Mouse (Mus musculus) cerebellum, adult 9-11 months (tissue): ENCODE data around the gene Map3k1.

ENCODE experiments used
- DNase-seq: peaks from one replicate; pipeline ENCODE4 v3.0.0; 2022

Map3k1 gene

GRCm38 (mm10) chr13:111788882-111789281 lies 19.9 kb downstream of the Map3k1 start:
- DNase-seq = no peak

GRCm38 (mm10) chr13:111787857-111788619 lies 20.8 kb downstream of the Map3k1 start:
- peak; percentile 79 for DNase-seq

DNA sequence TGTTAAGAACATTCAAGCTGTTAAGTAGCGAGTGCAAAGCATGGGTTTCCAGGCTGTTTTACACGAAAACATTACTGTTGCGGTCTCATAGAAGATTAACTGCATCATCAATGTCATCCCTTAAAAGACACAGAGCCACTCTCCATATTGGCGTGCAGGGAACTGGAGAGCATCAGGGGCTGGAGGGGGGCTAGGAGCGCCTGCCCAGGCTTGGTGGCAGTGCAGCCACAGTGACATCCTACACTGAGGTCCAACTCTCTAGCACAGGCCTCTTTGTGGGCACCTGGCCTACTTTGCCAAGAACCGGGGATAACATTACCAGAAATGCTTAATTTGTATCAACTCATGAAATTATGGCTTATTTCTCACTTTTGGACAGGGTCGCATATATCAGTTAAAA lies 22.2 kb downstream of the Map3k1 start:
- DNase-seq = no peak

- DNase-seq = peak; percentile 43
These were observed 25.3 kb downstream of the Map3k1 start for GRCm38 (mm10) chr13:111783451-111783850.

- no peak for DNase-seq
These were observed 29.3 kb downstream of the Map3k1 start for GRCm38 (mm10) chr13:111779471-111779870.

- no peak for DNase-seq
These were observed 30.2 kb downstream of the Map3k1 start for GRCm38 (mm10) chr13:111778606-111779005.

DNA sequence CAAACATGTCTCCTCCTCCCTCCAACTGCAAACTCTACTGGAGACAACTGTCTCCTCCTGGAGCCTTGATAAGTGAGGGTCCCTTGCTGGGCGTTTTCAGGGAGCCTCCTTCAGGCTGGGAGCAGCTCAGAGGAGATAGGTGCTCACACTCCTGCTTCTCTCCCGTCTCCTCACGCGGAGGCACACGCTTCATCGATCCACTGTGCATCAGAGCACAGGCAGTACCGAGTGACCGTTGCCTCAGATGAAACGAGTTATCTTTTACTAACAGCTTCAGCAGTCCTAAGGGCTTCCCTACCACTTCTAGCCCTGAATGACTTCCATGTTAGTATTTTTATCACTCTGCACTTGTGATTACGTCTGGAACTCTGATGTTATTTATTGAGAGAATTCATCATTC lies 30.9 kb downstream of the Map3k1 start:
- DNase-seq = no peak

DNA sequence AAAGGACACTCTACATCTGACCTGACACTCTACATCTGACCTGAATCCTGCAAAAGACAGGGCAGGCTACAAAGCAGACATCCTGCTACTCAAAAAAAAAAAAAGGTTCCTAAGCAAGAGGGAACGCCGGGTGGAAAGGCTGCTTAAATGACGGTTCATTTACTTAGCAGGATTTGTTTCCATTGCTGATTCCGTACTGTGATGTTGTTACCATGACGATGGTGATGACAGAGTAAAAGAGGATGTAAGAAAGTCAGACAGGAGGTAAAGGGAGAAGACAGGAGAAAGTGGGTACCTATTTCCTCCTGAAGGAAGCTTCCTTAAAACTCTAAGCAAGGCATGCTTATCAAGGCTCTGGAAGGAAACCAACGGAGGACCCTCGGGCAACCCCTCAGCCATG lies 31.6 kb downstream of the Map3k1 start:
- DNase-seq = no peak

DNA sequence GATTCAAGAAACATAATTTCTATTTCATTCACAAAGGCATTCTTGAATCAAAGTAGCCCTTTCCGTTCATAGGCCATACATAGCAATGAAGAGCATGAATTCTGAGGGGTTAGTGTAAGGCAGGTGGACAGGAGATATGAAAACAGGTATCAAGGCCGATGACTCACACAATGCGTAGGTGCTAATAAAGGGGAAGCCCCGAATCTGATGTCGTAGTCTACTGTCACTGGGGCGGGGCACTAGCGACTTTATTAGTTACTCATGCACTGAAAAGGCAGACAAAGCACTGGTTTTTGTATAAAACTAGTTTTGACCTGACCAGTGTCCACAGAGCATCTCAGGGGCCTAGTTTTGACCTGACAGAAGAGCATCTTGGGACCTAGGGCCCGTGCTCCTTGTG lies 36.7 kb downstream of the Map3k1 start:
- no peak for DNase-seq

GRCm38 (mm10) chr13:111771232-111771631 lies 37.6 kb downstream of the Map3k1 start:
- DNase-seq = peak; percentile 62

GRCm38 (mm10) chr13:111770776-111771175 lies 38.0 kb downstream of the Map3k1 start:
- no peak for DNase-seq

- no peak for DNase-seq
These were observed 46.3 kb downstream of the Map3k1 start for GRCm38 (mm10) chr13:111762526-111762925.

GRCm38 (mm10) chr13:111756986-111757385 lies 51.8 kb downstream of the Map3k1 start:
- DNase-seq = no peak

GRCm38 (mm10) chr13:111755937-111756336 lies 52.9 kb downstream of the Map3k1 start:
- DNase-seq = no peak

DNA sequence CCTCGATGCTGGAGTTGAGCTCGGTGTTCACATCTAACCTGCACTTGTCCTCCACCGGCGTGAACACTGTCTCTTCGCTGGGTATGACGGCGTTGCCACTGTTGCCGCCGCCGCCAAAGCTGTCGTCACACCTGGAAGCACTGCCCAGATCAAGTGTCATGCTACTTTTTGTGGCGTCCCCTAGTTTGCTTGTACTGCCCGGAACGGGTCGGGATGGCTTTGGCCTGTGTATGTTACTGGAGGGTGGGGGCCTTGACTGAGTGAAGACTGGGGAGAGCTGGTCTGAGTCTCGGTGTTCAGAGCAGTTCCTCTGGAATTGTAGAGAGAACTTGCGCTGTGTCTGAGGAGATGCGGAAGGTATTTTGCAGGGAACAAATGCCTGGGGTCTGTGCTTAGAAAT lies 53.4 kb downstream of the Map3k1 start:
- no peak for DNase-seq

DNA sequence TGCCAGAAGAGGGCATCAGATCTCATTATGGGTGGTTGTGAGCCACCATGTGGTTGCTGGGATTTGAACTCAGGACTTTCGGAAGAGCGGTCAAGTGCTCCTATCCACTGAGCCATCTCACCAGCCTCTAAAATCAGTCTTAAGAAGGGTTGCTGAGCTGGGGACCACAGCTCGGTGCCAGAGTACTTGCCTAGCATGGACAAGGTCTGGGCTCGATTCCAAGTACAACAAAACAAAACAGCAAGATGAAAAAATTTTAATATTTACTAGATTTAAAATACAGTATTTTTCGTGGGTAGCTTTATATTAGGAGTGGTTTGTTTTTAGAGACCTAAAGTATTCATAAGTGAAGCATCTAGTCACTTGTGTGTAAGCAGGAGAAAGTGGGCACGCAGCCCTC lies 55.5 kb downstream of the Map3k1 start:
- no peak for DNase-seq

DNA sequence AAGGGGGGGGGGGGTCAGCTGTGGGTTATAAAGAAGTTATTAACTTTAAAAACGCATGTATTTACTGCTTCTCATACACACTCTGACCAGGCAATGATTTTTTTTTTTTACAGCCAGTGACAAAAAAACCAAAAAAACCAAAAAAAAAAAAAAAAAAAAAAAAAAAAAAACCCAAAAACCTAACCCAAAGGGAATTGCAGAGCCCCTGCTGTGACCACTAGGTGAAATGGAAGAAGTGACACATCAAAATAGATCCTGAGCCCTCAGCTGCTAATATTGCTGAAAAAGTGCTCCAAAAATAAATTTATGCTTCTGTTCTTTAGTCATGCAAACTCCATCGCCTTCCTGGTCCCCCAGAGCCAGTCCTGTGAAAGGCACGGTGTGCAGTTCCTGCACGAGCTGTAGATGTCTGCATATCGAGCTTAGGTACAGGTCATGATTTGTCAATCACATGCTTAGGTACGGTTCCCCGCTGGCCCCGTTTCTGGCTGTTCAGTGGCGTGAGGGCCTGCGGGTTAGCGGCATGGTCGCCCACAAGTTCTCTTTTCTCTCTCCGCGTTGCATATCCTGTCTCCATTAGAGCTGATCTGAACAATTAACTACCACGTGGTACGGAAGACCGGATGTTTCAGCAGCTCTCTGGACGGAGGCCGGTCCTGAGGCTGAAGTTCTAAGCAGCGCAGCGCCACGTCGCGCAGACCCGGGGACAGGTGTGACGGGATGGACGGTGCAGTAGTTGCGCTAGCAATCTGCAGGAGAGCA lies 60.3 kb downstream of the Map3k1 start:
- DNase-seq = no peak

- no peak for DNase-seq
These were observed 62.0 kb downstream of the Map3k1 start for GRCm38 (mm10) chr13:111746831-111747230.

- peak; percentile 31 for DNase-seq
These were observed 63.6 kb downstream of the Map3k1 start for GRCm38 (mm10) chr13:111745216-111745615.

GRCm38 (mm10) chr13:111744233-111745000 lies 64.4 kb downstream of the Map3k1 start:
- no peak for DNase-seq

DNA sequence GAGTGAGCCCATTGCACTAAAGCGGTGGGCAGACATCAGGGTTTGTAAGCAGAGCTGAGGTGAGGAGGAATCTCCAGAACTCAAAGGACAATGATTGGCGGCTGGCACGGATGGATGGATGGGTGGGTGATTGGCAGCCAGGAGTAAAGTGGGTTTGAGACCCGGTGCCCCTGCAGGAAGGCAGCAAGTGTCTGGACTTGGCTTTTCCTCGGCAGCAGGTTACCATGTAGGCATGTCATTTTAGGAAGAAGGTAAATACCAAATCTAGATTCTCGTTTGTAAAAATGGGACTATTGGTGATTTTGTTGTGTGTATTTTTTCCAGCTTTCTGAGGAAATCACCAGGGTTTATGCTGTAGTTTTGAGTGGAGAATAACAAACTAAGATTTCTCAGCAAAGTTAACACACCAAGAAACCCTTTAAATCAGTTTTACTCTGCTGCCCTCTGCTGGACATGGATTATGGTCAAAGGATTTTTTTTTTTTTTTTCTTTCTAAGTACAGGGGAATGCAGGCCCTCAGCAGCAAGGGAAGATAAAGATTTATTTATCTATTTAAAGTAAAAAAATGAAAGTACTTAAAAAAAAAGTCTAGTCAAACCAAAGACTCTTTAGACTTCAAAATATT lies 66.7 kb downstream of the Map3k1 start:
- DNase-seq = no peak

GRCm38 (mm10) chr13:111741204-111741990 lies 67.4 kb downstream of the Map3k1 start:
- no peak for DNase-seq
